Mouse (Mus musculus) MEL-GATA-1-ER (cell line): ENCODE measurements around the gene Fcho2.

Source experiments
- DNase-seq: peaks from one replicate; pipeline ENCODE4 v3.0.0-alpha.2; 2012; ENCODE audit warnings: low read depth; ENCODE audit errors: extremely low read depth

Gene Fcho2

DNA sequence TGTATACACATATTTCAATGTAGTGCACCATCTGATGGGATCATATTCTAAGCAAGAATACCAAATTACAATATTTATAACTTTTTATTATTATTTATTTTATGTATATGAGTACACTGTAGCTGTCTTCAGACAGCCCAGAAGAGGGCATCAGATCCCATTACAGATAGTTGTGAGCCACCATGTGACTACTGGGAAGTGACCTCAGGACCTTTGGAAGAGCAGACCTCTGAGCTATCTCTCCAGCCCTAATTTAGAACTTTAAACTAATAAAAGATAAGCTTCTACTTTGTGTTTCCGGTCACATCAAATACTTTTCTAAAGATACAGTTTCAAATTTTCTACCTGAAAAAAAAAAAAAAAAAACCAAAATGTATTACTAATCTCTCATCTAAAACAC is 6.2 kb downstream of the Fcho2 start:
- no peak for DNase-seq

DNA sequence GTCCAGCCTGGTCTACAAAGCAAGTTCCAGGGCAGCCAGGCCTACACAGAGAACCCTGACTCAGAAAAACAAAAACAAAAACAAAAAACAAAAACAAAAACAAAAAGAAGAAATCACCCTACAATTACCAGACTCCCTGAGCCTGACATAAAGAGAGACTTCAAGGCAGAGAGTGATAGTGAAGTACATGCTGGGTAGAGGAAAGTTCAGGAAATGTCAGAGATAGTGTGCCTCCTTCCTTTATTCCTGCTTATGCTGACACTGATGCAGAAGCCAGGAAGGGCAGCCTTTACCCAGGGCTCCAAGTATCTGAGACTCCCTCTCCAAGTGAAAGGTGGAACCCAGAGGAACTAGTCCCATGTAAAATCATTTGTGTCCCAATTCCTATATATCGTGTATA is 10.8 kb downstream of the Fcho2 start:
- no peak for DNase-seq

DNA sequence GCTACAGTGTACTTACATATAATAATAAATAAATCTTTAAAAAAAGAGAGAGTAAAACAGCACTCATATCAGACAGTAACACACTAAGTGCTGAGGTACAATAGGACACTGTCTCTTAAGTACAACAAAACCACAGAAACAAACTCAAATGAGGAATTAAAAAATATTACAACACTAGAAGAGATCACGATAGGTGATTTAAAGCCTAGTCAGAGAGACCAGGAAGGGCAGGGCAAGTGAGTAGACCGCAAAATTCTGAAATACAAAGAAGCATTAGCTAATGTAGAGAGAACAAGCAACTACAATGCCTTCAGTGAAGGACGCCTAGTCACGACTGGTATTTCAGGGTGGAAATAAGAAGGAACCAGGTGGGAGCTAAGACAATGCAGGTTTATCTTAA is 11.6 kb downstream of the Fcho2 start:
- peak; percentile 94 for DNase-seq

- DNase-seq: no peak
These were observed 12.3 kb downstream of the Fcho2 start for GRCm38 (mm10) chr13:98802957-98803356.

- DNase-seq: no peak
These were observed 19.7 kb downstream of the Fcho2 start for GRCm38 (mm10) chr13:98795511-98795910.

DNA sequence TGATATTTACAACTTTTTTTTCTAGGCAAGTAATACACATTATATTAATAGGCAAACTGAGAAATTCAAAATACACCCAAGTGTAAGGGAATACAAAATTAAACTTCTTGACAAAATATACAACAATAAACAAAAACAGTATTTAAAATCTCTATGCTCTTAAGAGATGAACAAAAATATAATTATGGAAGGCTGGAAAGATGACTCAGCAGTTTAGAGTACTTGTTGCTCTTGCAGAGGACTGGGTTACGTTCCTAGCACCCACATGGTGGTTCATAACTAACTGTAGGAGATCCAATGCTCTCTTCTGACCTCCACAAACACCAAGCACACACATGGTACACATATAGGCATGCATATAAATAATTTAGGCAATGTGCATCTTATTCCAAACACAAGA is 22.4 kb downstream of the Fcho2 start:
- no peak for DNase-seq

- DNase-seq: no peak
These were observed 23.6 kb downstream of the Fcho2 start for GRCm38 (mm10) chr13:98791693-98792092.

DNA sequence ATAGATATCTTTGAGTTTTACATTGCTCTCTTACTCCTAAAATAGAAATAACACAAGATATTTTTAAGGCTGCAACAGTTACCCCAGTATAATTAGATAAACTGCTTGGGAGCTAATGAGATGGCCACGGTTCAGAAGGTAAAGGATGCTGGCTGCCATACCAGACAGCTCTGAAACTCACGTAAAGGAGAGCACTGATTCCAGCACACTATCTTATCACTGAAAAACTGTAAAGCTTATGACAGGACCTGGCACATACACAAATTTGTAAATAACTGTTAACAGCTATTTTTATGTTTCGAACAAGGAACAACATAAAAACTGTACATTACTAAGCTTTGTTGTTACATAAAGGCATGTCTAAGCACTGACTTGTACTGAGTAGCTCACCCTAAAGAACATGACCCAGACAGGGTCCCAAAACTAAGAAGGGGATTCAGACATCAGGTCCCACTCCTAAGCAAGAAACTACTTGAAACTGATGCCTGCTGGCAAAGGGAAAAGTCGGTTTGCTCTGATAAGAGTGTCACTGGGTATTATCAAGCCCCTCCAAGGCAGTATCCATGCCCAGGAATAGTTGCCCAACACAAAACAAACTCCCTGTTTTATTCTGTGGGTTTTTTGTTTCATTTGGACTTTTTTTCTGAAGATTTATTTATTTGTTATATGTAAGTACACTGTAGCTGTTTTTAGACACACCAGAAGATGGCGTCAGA is 28.1 kb downstream of the Fcho2 start:
- DNase-seq: no peak

- DNase-seq: no peak
These were observed 37.3 kb downstream of the Fcho2 start for GRCm38 (mm10) chr13:98777959-98778358.

GRCm38 (mm10) chr13:98771484-98771883 is 43.8 kb downstream of the Fcho2 start:
- DNase-seq: no peak

- no peak for DNase-seq
These were observed 46.9 kb downstream of the Fcho2 start for GRCm38 (mm10) chr13:98768329-98768728.

DNA sequence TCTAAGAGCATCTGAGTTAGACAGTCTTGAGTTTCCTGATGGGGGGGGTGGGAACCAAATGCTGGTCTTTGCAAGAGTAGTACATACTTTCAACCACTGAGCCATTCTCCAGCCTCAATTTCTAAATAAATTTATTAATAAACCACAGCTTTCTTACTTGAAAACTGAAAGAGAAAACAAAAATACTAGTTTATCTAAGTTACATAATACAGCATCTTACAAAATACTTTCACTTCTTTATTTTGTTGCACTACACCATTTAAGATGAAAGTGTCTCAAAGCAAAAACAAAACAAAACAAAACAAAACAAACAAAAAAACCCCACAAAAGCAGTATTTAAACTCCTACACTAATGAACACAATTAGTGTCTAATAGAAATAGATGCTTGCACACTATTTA is 53.5 kb downstream of the Fcho2 start:
- no peak for DNase-seq

DNA sequence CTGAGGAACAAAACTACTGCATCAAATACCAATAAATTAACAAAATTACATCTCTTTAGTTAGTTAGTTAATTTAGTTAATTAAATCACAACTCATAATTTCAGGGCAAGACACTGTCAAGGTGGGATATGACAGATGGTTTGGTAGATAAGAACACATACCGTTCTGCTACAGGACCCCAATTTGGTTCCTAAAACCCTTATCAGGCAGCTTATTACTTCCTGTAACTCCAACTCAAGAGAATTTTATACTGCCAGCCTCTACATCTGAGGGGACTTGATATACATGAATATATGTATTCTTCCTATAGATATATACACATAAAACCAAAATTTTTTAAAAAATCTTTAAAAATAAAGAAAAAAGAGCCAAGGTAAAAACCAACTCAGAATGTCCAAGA is 59.4 kb downstream of the Fcho2 start:
- peak; percentile 52 for DNase-seq

DNA sequence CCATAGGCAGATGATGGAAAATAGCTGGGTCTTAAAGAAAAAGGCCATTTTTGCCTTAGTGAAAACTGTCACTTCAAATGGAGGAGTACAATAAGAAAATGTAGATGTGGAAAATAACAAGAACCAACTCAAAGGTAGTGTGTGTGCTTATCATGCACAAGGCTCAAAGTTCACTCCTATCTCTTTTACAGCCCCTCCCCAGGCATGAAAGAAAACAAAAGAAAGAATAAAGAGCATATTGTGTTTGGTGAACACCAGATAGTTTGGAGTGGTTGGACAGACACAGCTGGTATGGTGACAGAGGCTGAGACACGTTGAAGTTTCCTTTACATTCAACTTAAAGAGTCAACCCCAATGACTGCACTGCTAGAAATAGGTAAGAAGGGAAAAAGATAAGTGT is 70.6 kb downstream of the Fcho2 start:
- no peak for DNase-seq

- no peak for DNase-seq
These were observed 71.4 kb downstream of the Fcho2 start for GRCm38 (mm10) chr13:98743829-98744228.

DNA sequence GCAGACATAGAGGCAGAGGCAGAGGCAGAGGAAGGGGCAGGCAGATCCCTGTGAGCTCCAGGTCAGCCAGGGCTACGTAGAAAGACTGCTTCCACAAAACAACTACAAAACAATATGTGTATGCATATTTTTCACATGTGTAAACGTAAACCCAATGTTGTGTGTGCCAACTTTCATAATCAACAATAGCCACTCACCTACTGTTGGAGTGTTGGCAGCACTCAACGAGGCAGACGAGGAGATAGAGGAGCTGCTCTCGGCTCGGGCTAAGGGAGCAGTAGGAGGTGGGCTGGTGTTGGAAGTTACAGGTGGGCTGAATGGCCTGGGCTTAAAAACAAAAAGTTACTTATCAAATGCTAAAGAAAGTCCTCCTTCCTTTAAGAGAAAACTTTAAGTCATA is 72.0 kb downstream of the Fcho2 start:
- DNase-seq: no peak

GRCm38 (mm10) chr13:98738213-98738612 is 77.0 kb downstream of the Fcho2 start:
- DNase-seq: no peak

DNA sequence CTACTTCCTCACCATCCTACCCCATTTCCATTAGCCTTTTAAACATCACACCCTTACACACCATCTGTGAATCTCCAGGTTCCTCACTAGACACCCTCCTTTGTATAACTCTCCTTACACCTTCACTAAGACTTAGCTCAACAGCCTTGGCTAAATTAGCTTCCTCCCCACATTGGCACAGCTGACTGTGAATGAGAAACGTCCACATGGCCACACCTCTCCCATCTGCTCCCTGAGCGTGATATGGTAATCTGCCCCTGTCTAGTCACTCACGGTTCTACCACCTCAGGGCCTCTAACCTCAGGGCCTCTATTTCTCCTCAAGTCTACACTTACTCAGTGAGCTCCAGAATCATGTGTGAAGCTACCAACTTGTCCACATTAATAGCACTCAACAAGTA is 82.0 kb downstream of the Fcho2 start:
- DNase-seq: no peak

- DNase-seq: no peak
These were observed 85.8 kb downstream of the Fcho2 start for GRCm38 (mm10) chr13:98729271-98730062.

- DNase-seq: peak; percentile 14
These were observed 88.8 kb downstream of the Fcho2 start for GRCm38 (mm10) chr13:98726494-98726893.

- no peak for DNase-seq
These were observed 91.8 kb downstream of the Fcho2 start for GRCm38 (mm10) chr13:98723430-98723829.

DNA sequence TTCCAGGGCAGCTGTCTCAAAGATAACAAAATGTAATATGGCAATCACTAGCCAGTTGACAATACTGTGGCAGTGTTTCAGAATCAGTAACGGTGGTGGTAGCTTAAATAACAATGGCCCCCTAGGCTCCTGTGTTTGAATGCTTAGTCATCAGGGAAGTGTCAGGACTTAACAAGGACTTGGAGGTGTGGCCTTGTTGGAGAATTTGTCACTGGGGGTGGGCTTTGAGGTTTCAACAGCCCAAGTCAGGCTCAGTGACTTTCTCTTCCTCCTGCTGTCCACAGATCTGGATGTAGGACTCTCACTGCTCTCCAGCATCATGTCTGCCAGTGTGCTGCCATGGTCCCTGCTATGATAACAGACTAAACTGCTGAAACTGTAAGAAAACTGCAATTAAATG is 93.0 kb downstream of the Fcho2 start:
- DNase-seq: no peak

DNA sequence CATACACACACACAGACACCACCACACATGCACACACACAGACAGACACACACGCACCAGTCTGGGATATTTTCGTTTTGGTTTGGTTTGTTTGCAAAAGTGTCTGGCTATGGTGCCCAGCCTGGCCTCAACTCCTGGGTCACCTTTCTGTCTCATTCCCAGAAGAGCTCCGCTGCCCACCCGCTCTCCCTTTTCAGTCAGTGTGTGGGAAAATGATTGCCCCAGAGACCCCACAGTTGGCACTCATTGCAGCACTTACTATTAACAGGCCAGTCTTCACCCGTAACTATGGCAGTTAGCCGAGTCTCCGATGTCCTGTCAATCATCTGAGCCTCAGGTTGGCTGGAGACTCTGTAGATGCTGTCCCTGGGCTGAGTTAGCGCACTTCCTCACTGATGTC is 99.1 kb downstream of the Fcho2 start:
- no peak for DNase-seq
